Mouse (Mus musculus): Measurements from ENCODE around the gene Hic2. TPM values are rescaled to one million over a fixed set of nuclear protein-coding genes. Genes with fewer than 3 reads are reported as not detected.

The Hic2 gene
- total RNA-seq, 2 experiments from 2014 or later = 3.2 to 3.3 TPM

DNA sequence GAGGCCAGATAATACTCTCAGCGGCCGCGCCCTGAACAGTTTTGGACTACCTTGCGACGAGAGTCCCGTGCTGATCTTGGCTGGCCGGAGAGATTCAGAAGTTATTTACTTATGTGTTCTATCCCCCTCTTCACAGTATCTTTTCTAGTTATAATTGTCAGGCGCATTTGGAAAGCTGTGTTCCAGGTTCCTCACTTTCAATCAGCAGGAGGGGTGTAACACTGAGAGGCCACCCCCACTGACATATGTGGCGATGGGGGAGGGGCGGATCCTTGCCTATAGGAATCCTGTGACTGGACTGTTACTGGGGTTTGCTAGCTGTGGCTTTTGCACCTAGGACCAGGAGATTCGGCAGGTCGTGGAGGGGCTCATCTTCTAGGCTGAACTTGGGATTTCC lies 1.1 kb downstream of the Hic2 start:
- peak; percentile 35 for DNase-seq

DNA sequence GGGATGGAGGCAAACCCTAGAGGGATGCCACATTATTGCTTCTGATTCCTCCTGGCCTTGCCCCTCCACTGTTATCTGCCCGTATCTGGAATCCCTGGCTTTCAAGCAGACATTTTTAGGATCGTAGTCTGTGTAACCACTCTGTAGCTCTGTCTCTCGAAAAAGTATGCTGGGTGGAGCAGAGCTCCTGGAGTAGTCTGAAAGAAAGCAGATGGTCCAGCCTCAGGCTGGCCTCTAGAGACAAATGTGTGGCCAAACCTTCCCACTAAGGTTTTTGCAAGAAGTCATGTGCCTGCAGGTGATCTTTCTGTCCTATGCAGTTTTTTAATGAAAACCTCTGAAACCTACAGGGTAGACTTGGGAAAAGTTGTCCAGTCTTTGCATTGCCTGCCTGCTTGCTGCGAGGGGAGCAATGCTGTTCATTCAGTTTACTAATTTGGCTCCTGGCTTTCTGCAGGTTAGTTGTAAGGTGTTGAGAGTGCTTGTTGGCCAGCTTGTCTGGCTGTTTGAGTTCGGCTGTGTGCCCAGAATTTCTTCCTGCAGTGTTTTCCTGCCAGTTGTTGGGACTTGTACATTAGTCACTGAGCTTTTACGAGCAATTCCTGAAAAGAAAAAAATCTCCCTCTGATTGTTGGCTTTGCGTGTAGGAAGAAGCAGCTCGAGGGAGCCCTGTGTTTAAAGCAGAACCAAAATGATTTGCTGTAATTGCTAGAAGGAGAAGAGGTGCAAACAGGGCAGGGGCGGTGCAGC lies 1.7 kb downstream of the Hic2 start:
- DNase-seq = peak; percentile 68

DNA sequence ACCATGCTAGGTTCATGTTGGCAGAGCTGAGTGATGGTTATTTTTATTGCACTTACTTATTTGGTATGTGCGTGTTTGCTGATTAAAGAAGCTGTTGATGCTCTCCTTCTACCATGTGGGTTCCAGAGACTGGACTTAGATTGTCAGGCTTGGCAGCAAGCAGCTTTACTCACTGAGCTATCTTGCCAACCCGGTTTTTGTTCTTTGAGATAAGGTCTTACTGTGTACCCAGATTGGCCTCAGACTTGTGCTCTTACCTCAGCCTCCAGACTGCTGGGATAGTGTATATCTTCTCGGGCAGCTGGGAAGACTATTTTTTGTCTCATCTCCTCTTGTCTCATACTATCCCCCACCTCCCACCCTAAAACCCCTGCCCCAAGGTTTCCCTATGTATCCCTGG lies 4.3 kb downstream of the Hic2 start:
- no peak for DNase-seq

DNA sequence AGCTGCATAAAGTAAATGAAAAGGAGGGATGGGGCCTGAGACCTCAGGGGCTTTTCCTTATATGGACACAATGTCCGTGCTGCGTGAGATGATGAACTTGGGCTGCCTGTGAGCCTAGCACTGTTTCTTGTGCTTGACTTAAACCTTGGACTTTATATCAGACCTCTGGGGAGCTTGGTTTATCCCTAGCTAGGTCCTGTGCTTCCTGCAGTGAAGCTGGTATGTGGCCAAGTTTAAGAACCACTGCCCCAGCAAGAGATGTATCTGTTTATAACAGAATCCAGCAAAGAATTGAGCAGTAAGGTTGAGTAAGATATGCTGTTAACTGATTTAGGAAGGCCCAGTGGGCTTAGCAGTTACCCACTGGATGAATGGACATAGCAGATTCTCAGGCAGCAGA lies 6.0 kb downstream of the Hic2 start:
- DNase-seq = no peak

DNA sequence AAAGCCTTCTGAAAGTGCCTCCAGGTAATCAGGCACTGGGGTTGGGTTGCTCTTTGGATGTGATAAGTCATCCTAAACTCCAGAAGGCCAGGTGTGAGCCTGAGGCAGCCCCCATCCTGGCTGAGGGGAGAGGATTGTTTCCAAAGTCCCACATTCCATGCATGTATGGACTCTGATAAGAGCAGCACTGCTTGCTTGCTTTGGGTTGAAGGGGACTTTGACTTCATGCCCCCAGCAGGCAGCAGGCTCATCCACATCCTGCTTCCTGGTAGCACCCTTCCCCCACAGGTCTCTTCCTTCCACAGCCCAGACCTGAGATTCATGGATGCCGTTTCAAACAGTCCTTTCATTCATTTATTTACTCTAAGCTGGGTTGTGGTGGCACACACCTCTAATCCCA lies 10.4 kb downstream of the Hic2 start:
- no peak for DNase-seq

DNA sequence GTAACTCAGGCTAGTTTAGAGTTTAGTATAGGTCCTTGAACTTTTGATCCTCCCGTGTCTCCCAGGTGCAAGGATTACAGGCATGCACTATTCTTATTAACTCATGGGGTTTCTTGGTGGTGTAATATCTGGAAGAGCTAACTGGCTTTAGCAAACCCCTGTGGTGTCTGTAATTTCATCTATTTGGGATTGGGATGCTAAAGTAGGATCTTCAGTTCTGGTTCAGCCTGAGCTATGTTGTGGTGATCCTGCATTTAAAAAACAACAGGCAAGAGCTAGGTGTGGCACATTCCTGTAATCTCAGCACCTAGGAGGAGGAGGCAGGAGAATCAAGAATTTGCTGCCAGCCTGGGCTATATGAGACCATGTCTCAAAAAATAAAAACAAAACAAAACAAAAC lies 11.6 kb downstream of the Hic2 start:
- no peak for DNase-seq

DNA sequence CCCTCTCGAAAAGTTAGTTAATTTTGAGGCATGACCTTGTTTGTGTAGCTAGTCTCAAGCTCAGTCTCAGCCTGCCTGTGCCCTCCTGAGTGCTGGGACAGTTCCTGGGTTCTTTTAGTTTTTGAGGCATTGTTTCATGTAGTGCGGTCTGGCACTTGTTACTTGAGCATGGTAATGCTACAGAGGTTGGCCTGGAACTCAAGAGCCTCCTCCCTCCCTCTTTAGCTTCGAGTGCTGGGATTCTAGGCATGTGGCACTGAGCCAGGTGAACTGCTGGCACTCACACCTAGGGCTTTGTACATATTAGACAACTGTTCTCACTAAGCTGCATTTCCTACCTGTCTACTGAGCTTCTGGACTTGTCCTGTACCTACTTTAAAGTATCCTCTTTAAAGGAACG lies 14.4 kb downstream of the Hic2 start:
- peak; percentile 62 for DNase-seq

DNA sequence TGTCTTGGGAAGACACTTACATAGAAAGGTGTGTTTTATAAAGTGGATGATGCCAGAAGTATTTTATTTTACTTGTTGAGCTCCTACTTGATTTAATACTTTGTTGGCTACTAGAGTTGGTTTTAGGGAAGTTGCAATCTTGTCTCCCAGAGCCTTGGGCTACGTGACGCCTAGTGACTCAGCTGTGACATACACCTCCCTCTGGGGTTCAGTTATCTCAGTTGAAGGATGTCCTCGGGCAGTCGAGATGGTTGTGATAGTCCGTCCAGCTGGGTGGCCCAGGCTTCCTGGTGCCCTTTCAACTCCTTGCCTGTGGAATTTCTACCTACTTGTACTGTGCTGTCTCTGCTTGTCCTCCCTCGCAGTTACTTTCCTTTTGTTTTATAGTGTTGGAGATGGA lies 15.8 kb downstream of the Hic2 start:
- peak; percentile 56 for DNase-seq

DNA sequence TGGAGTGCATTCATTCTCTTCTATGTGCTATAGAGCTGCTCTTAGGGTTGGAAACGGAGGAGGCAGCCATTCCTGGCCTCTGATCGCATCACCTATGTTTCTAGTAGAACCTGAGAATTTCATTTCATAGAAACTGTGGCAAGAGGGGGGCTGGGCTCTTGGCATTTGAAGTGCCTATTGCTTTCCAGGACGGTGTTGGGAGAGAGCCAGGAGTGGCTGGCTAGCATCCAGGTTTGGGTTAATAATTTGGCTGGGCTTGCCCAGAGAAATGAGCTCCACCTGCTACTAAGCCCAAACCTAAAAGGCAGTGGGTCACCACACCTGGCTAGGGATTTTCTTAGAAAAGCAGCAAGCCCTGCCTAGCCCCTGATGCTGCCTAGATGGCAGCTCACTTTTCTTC lies 18.2 kb downstream of the Hic2 start:
- peak; percentile 92 for DNase-seq

DNA sequence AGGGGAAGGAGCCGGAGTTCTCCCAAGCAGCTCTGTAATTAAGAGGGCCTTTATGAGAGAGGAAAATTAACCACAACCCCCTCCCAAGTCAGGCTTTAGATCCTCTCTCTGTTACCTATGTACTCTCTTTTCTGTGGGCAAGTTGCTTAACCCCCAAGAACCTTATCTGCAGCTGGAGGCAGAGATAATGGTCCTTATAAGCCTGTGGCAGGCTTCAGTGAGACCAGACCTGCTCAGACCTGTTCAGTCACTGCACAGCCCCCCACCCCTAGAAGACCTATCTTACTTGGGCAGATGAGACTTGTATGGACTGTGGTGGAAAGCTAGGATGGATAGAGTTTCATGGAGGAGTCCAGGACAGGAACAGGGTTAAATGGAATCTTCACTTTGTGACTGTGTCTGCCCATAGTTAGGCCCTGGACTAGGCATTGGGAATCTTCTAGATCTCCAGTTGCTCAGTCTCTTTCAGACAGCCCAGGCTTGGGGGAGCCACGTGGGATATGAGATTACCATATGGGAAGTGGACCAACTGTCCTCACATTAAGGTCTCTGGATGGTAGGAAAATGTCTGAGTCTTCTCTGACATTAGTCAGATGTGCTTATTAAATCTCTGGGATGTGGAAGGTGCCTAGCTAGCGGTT lies 18.8 kb downstream of the Hic2 start:
- DNase-seq = no peak

DNA sequence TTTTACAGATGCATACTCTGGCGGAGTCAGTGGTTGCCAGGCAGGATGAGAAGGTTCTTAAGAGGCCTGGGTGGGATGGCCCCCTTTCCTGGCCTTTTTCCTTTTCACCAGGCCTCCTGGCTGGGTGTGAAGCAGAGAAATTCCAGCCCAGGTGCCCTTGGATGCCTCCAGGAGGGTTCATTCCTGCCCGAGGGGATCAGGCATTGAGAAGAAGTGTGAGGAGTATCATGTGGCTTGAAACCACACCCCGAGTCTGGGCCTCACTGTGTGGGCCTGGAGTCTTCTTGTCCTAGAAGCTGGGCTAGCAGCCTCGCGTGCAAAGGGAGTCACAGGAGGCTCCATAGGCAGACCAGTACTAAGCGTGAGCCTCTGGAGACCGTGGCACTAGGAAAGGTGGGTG lies 19.5 kb downstream of the Hic2 start:
- DNase-seq = no peak

DNA sequence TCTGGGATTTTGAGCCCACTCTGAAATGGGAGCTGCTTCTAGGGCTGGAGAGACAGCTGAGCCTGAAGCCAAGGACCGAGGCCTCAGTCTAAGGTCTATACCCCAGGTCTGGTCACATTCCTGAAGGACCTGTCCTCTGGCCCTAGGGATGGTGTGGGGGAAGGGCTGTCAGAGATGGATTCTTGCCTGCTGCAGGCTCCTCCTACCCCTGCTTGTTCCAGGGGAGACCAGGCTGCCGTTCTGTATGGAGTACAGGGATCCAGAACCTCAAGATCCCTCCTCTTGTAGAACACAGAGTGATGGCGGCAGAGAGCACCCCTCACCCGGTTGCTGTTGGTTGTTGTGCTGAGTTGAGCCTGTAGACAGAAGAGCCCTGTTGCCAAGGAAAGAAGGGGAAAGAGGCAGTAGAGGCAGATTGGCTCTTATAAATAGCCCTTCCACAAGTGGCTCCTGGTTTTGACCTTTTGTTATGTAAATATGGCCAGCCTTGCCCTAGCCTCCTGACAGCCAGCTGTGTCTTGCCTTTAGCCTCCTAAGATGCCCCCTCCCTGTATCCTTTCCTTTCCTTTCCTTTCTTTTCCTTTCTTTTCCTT lies 20.7 kb downstream of the Hic2 start:
- DNase-seq = peak; percentile 24

DNA sequence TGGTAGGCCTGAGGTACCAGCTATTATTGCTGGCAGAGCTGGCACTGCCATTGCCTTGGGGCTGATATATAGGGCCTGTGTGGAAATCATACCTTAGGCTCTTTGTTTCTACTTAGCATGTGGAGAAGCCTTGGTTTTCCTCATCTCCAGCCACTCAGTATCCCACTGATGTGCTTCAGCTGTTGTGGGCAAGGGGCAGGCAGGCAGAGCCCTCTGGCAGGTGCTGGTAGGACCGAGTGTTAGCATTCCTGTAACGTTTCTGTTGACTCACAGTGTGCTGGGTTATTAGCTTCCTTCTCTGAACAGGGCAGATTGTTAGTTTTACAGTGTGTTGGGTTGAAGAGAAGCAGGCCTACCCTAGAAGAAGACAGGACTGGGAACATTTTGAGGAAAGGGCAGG lies 21.9 kb downstream of the Hic2 start:
- no peak for DNase-seq

DNA sequence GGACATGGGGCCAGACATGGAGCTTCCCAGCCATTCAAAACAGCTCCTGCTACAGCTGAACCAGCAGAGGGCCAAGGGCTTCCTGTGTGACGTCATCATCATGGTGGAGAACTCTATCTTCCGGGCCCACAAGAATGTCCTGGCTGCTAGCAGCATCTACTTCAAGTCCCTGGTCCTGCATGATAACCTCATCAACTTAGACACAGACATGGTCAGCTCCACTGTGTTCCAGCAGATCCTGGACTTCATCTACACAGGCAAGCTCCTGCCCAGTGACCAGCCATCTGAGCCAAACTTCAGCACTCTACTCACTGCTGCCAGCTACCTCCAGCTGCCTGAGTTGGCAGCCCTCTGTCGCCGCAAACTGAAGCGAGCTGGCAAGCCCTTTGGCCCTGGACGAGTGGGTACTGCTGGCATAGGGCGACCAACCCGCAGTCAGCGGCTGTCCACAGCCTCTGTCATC lies 24.0 kb downstream of the Hic2 start:
- peak; percentile 56 for DNase-seq

DNA sequence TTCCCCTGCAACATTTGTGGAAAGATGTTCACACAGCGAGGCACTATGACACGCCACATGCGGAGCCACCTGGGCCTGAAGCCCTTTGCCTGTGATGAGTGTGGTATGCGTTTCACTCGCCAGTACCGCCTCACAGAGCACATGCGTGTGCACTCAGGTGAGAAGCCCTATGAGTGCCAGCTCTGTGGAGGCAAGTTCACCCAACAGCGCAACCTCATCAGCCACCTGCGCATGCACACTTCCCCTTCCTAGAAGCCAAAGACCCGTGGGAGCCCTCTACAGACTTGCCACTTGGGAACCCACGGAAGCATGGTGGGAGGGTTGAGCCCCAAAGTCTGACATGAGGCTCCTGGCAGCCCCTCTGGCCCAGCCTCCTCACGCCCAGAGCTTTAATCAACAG lies 25.5 kb downstream of the Hic2 start:
- no peak for DNase-seq

DNA sequence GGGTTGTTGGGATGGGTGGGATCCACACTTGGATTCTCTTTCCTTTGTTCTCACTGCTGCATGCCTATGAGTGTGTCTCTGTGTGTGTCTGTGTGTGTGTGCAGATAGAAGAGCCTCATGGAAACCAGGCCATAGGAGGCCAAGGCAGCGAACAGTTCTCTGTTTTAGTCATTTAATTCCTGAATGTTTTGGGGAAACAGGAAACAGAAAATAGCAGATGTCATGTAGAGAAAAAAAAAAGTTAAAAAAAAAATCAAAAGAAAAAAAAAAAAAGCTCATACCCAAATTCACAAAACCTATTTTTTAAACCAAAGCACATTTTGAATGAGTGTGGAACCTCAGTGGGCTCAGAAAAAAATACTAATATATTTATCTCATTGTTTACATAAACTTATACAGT lies 28.0 kb downstream of the Hic2 start:
- DNase-seq = no peak

DNA sequence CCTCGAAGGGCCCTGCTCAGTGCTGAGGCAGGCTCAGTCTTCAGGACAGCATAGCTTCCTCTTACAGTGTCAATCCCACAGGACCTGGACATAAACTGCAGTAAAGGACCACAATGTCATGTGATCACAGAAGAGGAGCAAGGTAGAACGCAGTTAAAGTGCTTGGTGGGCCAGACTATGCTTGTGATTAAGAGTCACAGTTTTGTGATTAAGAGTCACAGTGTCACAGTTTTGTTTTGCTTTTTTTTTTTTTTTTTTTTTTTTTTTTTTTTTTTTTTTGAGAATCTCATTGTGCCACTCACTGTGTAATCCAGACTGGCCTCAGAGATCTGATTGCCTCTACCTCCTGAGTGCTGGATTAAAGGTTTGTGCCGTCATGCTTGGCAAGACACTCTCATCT lies 32.7 kb downstream of the Hic2 start:
- no peak for DNase-seq

DNA sequence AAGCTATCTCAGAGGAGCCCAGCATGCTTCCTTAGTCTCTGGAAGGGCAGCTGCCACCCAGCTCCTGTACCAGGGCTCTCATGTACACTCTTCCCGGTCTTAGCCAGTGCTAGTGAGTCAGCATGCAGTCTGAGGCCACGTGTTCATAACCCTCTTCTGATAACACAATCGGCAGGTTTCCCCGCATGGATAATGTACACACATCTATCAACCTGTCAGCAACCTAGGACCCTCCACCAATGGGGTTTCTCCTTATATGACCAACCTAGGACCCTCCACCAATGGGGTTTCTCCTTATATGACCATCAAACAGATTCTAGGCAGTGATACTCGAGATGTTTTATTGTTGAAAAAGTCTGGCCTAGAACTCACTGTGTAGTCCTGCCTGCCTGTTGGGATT lies 34.6 kb downstream of the Hic2 start:
- DNase-seq = no peak

DNA sequence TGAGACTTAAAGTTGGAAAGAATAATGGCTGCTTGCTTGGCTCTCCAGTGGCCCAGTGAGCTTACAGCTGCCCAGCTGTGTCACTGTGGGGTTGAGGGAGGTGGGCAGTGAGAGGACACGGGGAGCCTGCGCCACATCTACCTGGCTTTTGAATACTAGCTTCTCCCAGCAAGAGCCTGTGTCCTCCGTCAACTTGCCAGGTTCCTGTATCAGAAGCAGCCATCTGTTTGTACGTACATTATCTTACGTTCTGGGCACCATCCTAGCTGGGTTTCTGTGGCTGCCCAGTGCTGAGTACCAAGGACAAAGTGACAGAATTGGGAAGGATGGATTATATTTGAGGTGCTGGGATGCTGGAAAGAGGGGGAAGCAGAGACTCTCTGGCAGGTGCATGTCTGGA lies 36.5 kb downstream of the Hic2 start:
- no peak for DNase-seq

DNA sequence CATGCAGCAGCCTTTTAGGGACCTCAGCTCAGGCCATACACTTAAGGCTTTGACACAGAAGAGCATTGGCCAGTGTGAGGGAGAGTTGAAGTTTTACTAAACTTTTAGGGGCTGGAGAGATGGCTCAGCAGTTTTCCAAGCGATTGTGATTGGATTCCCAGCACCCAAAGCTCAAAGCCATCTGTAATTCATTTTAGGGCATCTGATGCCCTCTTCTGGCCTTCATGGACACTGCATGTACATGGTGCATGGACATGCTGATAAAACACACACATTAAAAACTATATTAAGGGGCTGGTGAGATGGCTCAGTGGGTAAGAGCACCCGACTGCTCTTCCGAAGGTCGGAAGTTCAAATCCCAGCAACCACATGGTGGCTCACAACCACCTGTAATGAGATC lies 37.8 kb downstream of the Hic2 start:
- peak; percentile 67 for DNase-seq

DNA sequence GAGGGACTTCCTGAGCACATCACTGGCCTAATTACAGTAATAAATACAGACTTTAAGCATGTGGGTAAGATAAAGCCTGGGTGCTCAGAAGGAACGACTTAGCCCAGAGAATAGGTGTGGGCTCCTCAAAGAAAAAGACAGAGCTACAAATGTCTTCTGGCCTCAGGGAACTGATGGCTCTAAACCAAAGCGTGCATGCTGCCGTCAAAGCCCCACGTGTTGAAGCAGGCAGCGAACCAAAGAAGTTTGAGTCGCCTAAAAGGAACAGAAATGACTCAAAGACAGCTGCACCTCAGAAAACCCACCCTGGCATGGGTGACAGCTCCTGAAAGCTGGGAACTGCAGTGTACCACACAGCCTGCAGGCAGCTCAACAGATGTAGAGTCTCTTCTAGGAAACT lies 38.5 kb downstream of the Hic2 start:
- DNase-seq = no peak

DNA sequence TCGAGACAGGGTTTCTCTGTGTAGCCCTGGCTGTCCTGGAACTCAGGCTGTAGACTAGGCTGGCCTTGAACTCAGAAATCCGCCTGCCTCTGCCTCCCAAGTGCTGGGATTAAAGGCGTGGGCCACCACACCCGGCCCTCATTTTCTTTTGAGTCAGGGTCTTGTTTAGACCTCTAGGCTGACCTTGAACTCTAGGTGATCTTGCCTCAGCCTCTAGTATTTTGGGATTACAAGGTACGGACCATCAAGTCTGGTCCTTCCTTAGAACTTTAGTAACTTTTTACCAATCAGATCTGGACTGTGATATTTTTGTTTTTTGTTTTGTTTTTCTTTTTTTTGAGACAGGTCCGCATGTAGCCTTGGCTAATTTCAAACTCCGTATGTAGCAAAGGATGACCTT lies 42.3 kb downstream of the Hic2 start, which contains the start of gene Tmem191c:
Gene Tmem191c, plus strand, starts transcription at position 357 of the 400 bp plus-strand sequence.
- DNase-seq = no peak

Measured in adrenal gland, postnatal 10 days (tissue).